19 mouse cellular contexts compared by ENCODE assay signal in the genomic region with DNA sequence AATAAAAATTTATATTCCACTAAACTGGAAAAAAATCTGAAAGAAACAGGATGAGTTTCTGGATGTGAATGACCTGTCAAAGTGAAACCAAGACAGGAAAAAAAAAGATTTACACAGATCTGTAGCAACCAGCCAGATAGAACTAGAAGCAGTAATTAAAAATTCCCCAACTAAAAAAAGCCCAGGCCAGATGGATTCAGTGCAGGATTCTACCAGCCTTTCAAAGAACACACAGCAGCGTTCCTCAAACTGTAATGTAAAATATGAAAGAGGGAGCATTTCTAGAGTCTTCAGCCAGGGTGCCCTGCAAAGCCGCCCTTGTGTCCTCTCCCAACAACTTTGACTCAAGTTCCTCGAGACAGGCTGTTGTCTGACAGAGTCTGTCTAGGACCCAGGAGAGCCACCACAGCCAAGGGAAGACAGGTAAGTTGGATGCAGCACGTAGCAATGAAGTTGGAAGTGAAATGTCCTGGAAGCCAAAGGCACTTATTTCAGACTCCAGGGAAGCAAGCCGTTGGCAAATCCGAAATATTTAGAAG.
A peak's percentile ranks its signal among the peaks of the same experiment; 100 is the strongest.
DNase-seq lines count a peak whose midpoint lies in the region; ATAC-seq lines count a peak whose summit lies in the region.
"Had no signal": no experiment of that assay in that cellular context is flagged by ENCODE, and none has a peak within 500 bp of the region (broad histone marks: within the 10 kb centered on the region; RNA-seq: fewer than 3 reads in every experiment).

No protein-coding gene starts in this region.

- ATAC-seq in forebrain, embryonic 16.5 days, result no peak
- ATAC-seq: hindbrain, postnatal 0 days had no signal

- 82% methylated on average over 6 of the region's 6 CpGs for WGBS in forebrain, embryonic 16.5 days
- WGBS in forebrain, embryonic 10.5 days, result 89% methylated on average over 6 of the region's 6 CpGs

- no peaks in the 10 kb centered on the region for H3K36me3 ChIP-seq in forebrain, embryonic 16.5 days (ENCODE audit: control insufficient read depth, insufficient read depth)
- H3K36me3 ChIP-seq in forebrain, embryonic 10.5 days (replicated peaks), result no peaks in the 10 kb centered on the region
- H3K36me3 ChIP-seq: heart, embryonic 15.5 days; hindbrain, embryonic 13.5 days had no signal

- H3K9me3 ChIP-seq in forebrain, embryonic 16.5 days (ENCODE audit: control insufficient read depth, low read length), result no peaks in the 10 kb centered on the region
- H3K9me3 ChIP-seq in forebrain, embryonic 10.5 days, result peaks cover 18% of the 10 kb centered on the region; the same call in 1 of the 2 replicates
- H3K9me3 ChIP-seq: heart, embryonic 15.5 days; hindbrain, embryonic 13.5 days had no signal

- no peak overlapping the region for H3K4me2 ChIP-seq in forebrain, embryonic 16.5 days (ENCODE audit: low read length)
- H3K4me2 ChIP-seq: heart, embryonic 11.5 days; heart, embryonic 15.5 days; hindbrain, embryonic 13.5 days had no signal

- no peaks in the 10 kb centered on the region for H3K27me3 ChIP-seq in forebrain, embryonic 16.5 days (replicated peaks; ENCODE audit: control insufficient read depth, insufficient read depth, low read length)
- H3K27me3 ChIP-seq in forebrain, embryonic 10.5 days (ENCODE audit: poor library complexity, severe bottlenecking), result peaks cover under 1% of the 10 kb centered on the region; the same call in 1 of the 2 replicates
- H3K27me3 ChIP-seq: hindbrain, embryonic 13.5 days had no signal

- H3K27ac ChIP-seq in forebrain, embryonic 16.5 days (ENCODE audit: low read length), result peak overlapping the region; percentile 58
- H3K27ac ChIP-seq in forebrain, embryonic 10.5 days, result no peak overlapping the region
- H3K27ac ChIP-seq: embryonic facial prominence, embryonic 10.5 days; heart, adult 2 months; heart, embryonic 15.5 days; hindbrain, embryonic 13.5 days; hindbrain, postnatal 0 days had no signal

- no peak for DNase-seq in forebrain, embryonic 10.5 days (ENCODE audit: extremely low spot score, low spot score)
- DNase-seq in layer of hippocampus, adult 9-11 months, result peak; percentile 38
- DNase-seq in layer of hippocampus, postnatal 10 days (ENCODE audit: low spot score in 2 of 2), result no peak
- DNase-seq in right cerebral cortex, adult 18-20 months, result peak; percentile 25
- DNase-seq in right cerebral cortex, postnatal 4 days, result no peak
- DNase-seq in cerebellum, postnatal 10 days, result no peak
- DNase-seq: adrenal gland, postnatal 10 days; cerebellum, adult 11-12 months; cerebellum, adult 9-10 months; cerebellum, postnatal 36 days; gastrocnemius, postnatal 14 days; heart, adult 2 months; heart, postnatal 14 days had no signal

- no peaks in the 10 kb centered on the region for H3K4me1 ChIP-seq in forebrain, embryonic 16.5 days (replicated peaks; ENCODE audit: control insufficient read depth, insufficient read depth, low read length)
- H3K4me1 ChIP-seq in forebrain, embryonic 10.5 days, result peaks cover 34% of the 10 kb centered on the region
- H3K4me1 ChIP-seq: heart, embryonic 15.5 days had no signal

- H3K9ac ChIP-seq in forebrain, embryonic 16.5 days (replicated peaks; ENCODE audit: low read depth, low read length), result no peak overlapping the region
- H3K9ac ChIP-seq: heart, embryonic 15.5 days; hindbrain, embryonic 13.5 days had no signal

- H3K4me3 ChIP-seq in forebrain, embryonic 16.5 days (replicated peaks; ENCODE audit: low read length), result no peak overlapping the region
- no peak overlapping the region for H3K4me3 ChIP-seq in forebrain, embryonic 10.5 days
- H3K4me3 ChIP-seq: embryonic facial prominence, embryonic 10.5 days; heart, adult 2 months; heart, embryonic 15.5 days; hindbrain, embryonic 13.5 days had no signal

Comparison
In these comparisons a context has a peak if more than half of its experiments do, and no peak if none do; other contexts are left out.
1. DNase-seq: peak in layer of hippocampus, adult 9-11 months (single experiment) and right cerebral cortex, adult 18-20 months (single experiment); none in forebrain, embryonic 10.5 days (single experiment), layer of hippocampus, postnatal 10 days (0 of 2), right cerebral cortex, postnatal 4 days (single experiment) and cerebellum, postnatal 10 days (0 of 2).